Mouse (Mus musculus): Measurements from ENCODE around the gene Colq. TPM values are rescaled to one million over a fixed set of nuclear protein-coding genes. Genes with fewer than 3 reads are reported as not detected.

Colq gene
- polyA plus RNA-seq (2017; shearing (Covaris generic)): 1 to 10 TPM; 7.4 to 8.1 TPM

GRCm38 (mm10) chr14:31591243-31591642, at the start of gene Colq:
TSS of gene Colq (minus strand) at chr14:31591343.

GRCm38 (mm10) chr14:31640346-31640889, 49.3 kb upstream of the Colq start, which contains the start of gene Gm49387:
TSS of gene Gm49387 (minus strand) at chr14:31640878.

GRCm38 (mm10) chr14:31494975-31495455, 96.1 kb downstream of the Colq start, which contains the start of gene Mettl6:
TSS of gene Mettl6 (minus strand) at chr14:31495040.

GRCm38 (mm10) chr14:31494349-31494974, 96.7 kb downstream of the Colq start, which contains the start of gene Eaf1:
TSS of gene Eaf1 (plus strand) at chr14:31494399.

Other genes with a start within 250 kb of the Colq start
- 10 to 100 TPM; 54.3 to 55.3 TPM for gene Sh3bp5, start 155.3 kb downstream of the Colq start, polyA plus RNA-seq (2017; shearing (Covaris generic))
- 10 to 100 TPM; 34.6 to 35.0 TPM for gene Eaf1, start 96.9 kb downstream of the Colq start, polyA plus RNA-seq (2017; shearing (Covaris generic))
- 10 to 100 TPM; 54.3 to 58.7 TPM for gene Mettl6, start 96.3 kb downstream of the Colq start, polyA plus RNA-seq (2017; shearing (Covaris generic))
- not detected for gene Gm49387, start 49.5 kb upstream of the Colq start, polyA plus RNA-seq (2017; shearing (Covaris generic))
- 10 to 100 TPM; 27.0 to 32.3 TPM for gene Btd, start 49.7 kb upstream of the Colq start, polyA plus RNA-seq (2017; shearing (Covaris generic))
- 10 to 100 TPM; 27.1 to 27.5 TPM for gene Hacl1, start 49.9 kb upstream of the Colq start, polyA plus RNA-seq (2017; shearing (Covaris generic))
- gene Ankrd28, start 239.3 kb upstream of the Colq start, polyA plus RNA-seq (2017; shearing (Covaris generic)): 10 to 100 TPM; 14.1 to 19.3 TPM